Mouse (Mus musculus) stomach, postnatal 0 days (tissue): ENCODE data around the gene Utp4.

Experiments
- CTCF ChIP-seq: IDR thresholded peaks from 2 replicates; pipeline ENCODE4 v1.5.1; 2016; ENCODE audit warnings: antibody characterized with exemption, low read depth, mild to moderate bottlenecking, moderate library complexity
- EP300 ChIP-seq: optimal IDR thresholded peaks from 2 replicates; pipeline ENCODE3; 2016; ENCODE audit warnings: antibody characterized with exemption

DNA sequence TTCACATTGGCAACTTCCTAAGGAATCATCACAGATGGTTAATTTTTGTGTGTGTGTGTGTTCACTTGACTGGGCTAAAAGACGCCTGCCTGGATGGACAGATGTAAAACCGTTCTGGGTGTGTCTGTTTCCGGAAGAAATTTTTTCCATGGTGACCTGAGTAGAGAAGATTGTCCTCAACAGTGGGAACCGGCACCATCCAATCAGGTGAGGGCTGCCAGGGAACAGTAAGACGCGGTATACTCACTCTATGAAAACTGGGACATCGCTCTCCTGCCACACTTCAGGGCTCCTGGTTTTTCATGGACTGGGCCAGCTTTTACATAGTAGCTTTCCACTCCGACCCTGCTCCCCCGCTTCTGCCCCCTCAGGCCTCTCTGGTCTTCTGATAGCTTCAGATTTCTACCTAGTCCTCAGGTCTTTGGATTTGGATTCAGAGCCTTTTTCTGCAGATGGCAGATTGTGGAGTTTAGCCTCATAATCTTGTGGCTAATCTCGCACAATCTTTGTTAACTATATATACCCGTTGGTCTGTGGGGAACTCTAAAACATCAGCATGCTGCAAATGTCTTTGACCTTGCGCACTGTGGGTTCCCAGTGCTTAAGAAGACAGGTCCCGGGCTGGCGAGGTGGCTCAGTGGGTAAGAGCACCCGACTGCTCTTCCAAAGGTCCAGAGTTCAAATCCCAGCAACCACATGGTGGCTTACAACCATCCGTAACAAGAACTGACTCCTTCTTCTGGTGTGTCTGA, 41.0 kb downstream of the Utp4 start:
- TF ChIP-seq CTCF (no peak), EP300 (no peak)
